Mouse (Mus musculus): Measurements from ENCODE around the gene Cand2. TPM values are rescaled to one million over a fixed set of nuclear protein-coding genes. Genes with fewer than 3 reads are reported as not detected.

Gene Cand2
- 42.2 and 45.8 TPM in 2 replicates for polyA plus RNA-seq (2015; fragmentation: Nextera tagmentation; extraction: Ambion mirVana)

- peak within 1 kb of the TSS; percentile 88 for H3K27ac ChIP-seq
- H3K9me3 ChIP-seq: no peaks in the 10 kb centered on the region
- no peaks in the 10 kb centered on the region for H3K27me3 ChIP-seq
- peak within 1 kb of the TSS; percentile 93 for H3K4me2 ChIP-seq
- H3K4me1 ChIP-seq: peaks cover 23% of the 10 kb centered on the region
- H3K9ac ChIP-seq: peak within 1 kb of the TSS; percentile 86
- peaks cover 12% of the 10 kb centered on the region for H3K36me3 ChIP-seq
- WGBS: 0% methylated on average over 21 of the region's 28 CpGs
- peak within 1 kb of the TSS; percentile 81 for H3K4me3 ChIP-seq
- peak; percentile 81 for ATAC-seq (ENCODE audit: insufficient number of reproducible peaks, insufficient read depth, low FRiP score, low TSS enrichment, low read depth)
Measured at GRCm38 (mm10) chr6:115774501-115774921, at the start of gene Cand2. Gene Cand2, plus strand, starts transcription at chr6:115774538.

- peaks cover 6% of the 10 kb centered on the region; the same call in 1 of the 2 replicates for H3K9me3 ChIP-seq
- H3K4me2 ChIP-seq: no peak overlapping the region
- H3K27ac ChIP-seq: no peak overlapping the region
- no peak for ATAC-seq (ENCODE audit: insufficient number of reproducible peaks, insufficient read depth, low FRiP score, low TSS enrichment, low read depth)
- no peak overlapping the region for H3K4me3 ChIP-seq
- no peaks in the 10 kb centered on the region for H3K36me3 ChIP-seq
- H3K27me3 ChIP-seq: no peaks in the 10 kb centered on the region
- H3K9ac ChIP-seq: no peak overlapping the region
- whole genome bisulfite sequencing: 88% methylated on average over 1 of the region's 1 CpGs
- peaks cover 15% of the 10 kb centered on the region for H3K4me1 ChIP-seq
Measured at GRCm38 (mm10) chr6:115727108-115727507, 47.2 kb upstream of the Cand2 start.

- peaks cover 15% of the 10 kb centered on the region for H3K4me1 ChIP-seq
- no peak overlapping the region for H3K9ac ChIP-seq
- H3K27ac ChIP-seq: no peak overlapping the region
- H3K4me3 ChIP-seq: no peak overlapping the region
- H3K36me3 ChIP-seq: no peaks in the 10 kb centered on the region
- peaks cover 6% of the 10 kb centered on the region; the same call in 1 of the 2 replicates for H3K9me3 ChIP-seq
- no peaks in the 10 kb centered on the region for H3K27me3 ChIP-seq
- H3K4me2 ChIP-seq: no peak overlapping the region
- 54% methylated on average over 2 of the region's 2 CpGs for WGBS
- no peak for ATAC-seq (ENCODE audit: insufficient number of reproducible peaks, insufficient read depth, low FRiP score, low TSS enrichment, low read depth)
Measured at GRCm38 (mm10) chr6:115727570-115727969, 46.8 kb upstream of the Cand2 start.

GRCm38 (mm10) chr6:115730560-115731342, 43.6 kb upstream of the Cand2 start:
- ATAC-seq (ENCODE audit: insufficient number of reproducible peaks, insufficient read depth, low FRiP score, low TSS enrichment, low read depth): 0 out of 2 replicates have a peak, but pooled peaks have one; percentile 30
- Histone ChIP-seq H3K4me3 (peak overlapping the region; percentile 6; the same call in 1 of the 2 replicates), H3K4me1 (peaks cover 15% of the 10 kb centered on the region), H3K4me2 (peak overlapping the region; percentile 41), H3K27me3 (no peaks in the 10 kb centered on the region), H3K27ac (peak overlapping the region; percentile 64), H3K9me3 (peaks cover 6% of the 10 kb centered on the region; the same call in 1 of the 2 replicates), H3K36me3 (no peaks in the 10 kb centered on the region), H3K9ac (0 out of 2 replicates have a peak overlapping the region, but pooled peaks have one; percentile 36)
- WGBS: 43% methylated on average over 20 of the region's 20 CpGs

- H3K4me2 ChIP-seq: no peak overlapping the region
- H3K9me3 ChIP-seq: peaks cover 2% of the 10 kb centered on the region; the same call in 1 of the 2 replicates
- H3K4me1 ChIP-seq: peaks cover 15% of the 10 kb centered on the region
- H3K4me3 ChIP-seq: no peak overlapping the region
- H3K9ac ChIP-seq: no peak overlapping the region
- H3K27ac ChIP-seq: no peak overlapping the region
- WGBS: 80% methylated on average over 22 of the region's 22 CpGs
- ATAC-seq (ENCODE audit: insufficient number of reproducible peaks, insufficient read depth, low FRiP score, low TSS enrichment, low read depth): no peak
- no peaks in the 10 kb centered on the region for H3K36me3 ChIP-seq
- no peaks in the 10 kb centered on the region for H3K27me3 ChIP-seq
Measured at GRCm38 (mm10) chr6:115732341-115732928, 41.9 kb upstream of the Cand2 start.

- Histone ChIP-seq H3K4me3 (no peak overlapping the region), H3K4me2 (no peak overlapping the region), H3K9ac (no peak overlapping the region), H3K36me3 (no peaks in the 10 kb centered on the region), H3K9me3 (no peaks in the 10 kb centered on the region), H3K4me1 (peaks cover 14% of the 10 kb centered on the region), H3K27ac (no peak overlapping the region), H3K27me3 (no peaks in the 10 kb centered on the region)
- WGBS: 65% methylated on average over 4 of the region's 4 CpGs
- ATAC-seq (ENCODE audit: insufficient number of reproducible peaks, insufficient read depth, low FRiP score, low TSS enrichment, low read depth): no peak
Measured at GRCm38 (mm10) chr6:115734909-115735308, 39.4 kb upstream of the Cand2 start.

GRCm38 (mm10) chr6:115739056-115739455, 35.3 kb upstream of the Cand2 start:
- H3K4me1 ChIP-seq: no peaks in the 10 kb centered on the region
- no peak overlapping the region for H3K4me2 ChIP-seq
- no peaks in the 10 kb centered on the region for H3K27me3 ChIP-seq
- H3K9ac ChIP-seq: no peak overlapping the region
- no peak for ATAC-seq (ENCODE audit: insufficient number of reproducible peaks, insufficient read depth, low FRiP score, low TSS enrichment, low read depth)
- no peak overlapping the region for H3K4me3 ChIP-seq
- H3K9me3 ChIP-seq: no peaks in the 10 kb centered on the region
- WGBS: 87% methylated on average over 5 of the region's 5 CpGs
- H3K27ac ChIP-seq: no peak overlapping the region
- no peaks in the 10 kb centered on the region for H3K36me3 ChIP-seq

- no peaks in the 10 kb centered on the region for H3K4me1 ChIP-seq
- H3K27me3 ChIP-seq: no peaks in the 10 kb centered on the region
- H3K9ac ChIP-seq: no peak overlapping the region
- no peaks in the 10 kb centered on the region for H3K36me3 ChIP-seq
- H3K27ac ChIP-seq: no peak overlapping the region
- H3K4me2 ChIP-seq: no peak overlapping the region
- no peaks in the 10 kb centered on the region for H3K9me3 ChIP-seq
- no peak overlapping the region for H3K4me3 ChIP-seq
- no peak for ATAC-seq (ENCODE audit: insufficient number of reproducible peaks, insufficient read depth, low FRiP score, low TSS enrichment, low read depth)
- WGBS: 5% methylated on average over 1 of the region's 1 CpGs
Measured at GRCm38 (mm10) chr6:115743569-115743968, 30.8 kb upstream of the Cand2 start.

- no peak overlapping the region for H3K27ac ChIP-seq
- H3K4me2 ChIP-seq: no peak overlapping the region
- H3K9ac ChIP-seq: no peak overlapping the region
- H3K9me3 ChIP-seq: no peaks in the 10 kb centered on the region
- H3K27me3 ChIP-seq: no peaks in the 10 kb centered on the region
- H3K36me3 ChIP-seq: no peaks in the 10 kb centered on the region
- no peak for ATAC-seq (ENCODE audit: insufficient number of reproducible peaks, insufficient read depth, low FRiP score, low TSS enrichment, low read depth)
- H3K4me1 ChIP-seq: no peaks in the 10 kb centered on the region
- no peak overlapping the region for H3K4me3 ChIP-seq
- WGBS: 47% methylated on average over 1 of the region's 1 CpGs
Measured at GRCm38 (mm10) chr6:115746326-115746725, 28.0 kb upstream of the Cand2 start.

GRCm38 (mm10) chr6:115755536-115755935, 18.8 kb upstream of the Cand2 start:
- H3K36me3 ChIP-seq: no peaks in the 10 kb centered on the region
- no peak overlapping the region for H3K4me3 ChIP-seq
- H3K9ac ChIP-seq: no peak overlapping the region
- no peak overlapping the region for H3K4me2 ChIP-seq
- H3K4me1 ChIP-seq: 0 out of 2 replicates have a peak, but pooled peaks cover 9% of the 10 kb centered on the region
- H3K9me3 ChIP-seq: no peaks in the 10 kb centered on the region
- H3K27me3 ChIP-seq: no peaks in the 10 kb centered on the region
- H3K27ac ChIP-seq: no peak overlapping the region
- WGBS: 78% methylated on average over 7 of the region's 7 CpGs
- ATAC-seq (ENCODE audit: insufficient number of reproducible peaks, insufficient read depth, low FRiP score, low TSS enrichment, low read depth): no peak

- no peak for ATAC-seq (ENCODE audit: insufficient number of reproducible peaks, insufficient read depth, low FRiP score, low TSS enrichment, low read depth)
- 55% methylated on average over 9 of the region's 9 CpGs for WGBS
Measured at GRCm38 (mm10) chr6:115758981-115759435, 15.3 kb upstream of the Cand2 start.

More at GRCm38 (mm10) chr6:115758981-115759435, 15.3 kb upstream of the Cand2 start:
- Histone ChIP-seq H3K4me2 (no peak overlapping the region; the same call in 1 of the 2 replicates), H3K27me3 (no peaks in the 10 kb centered on the region), H3K9me3 (no peaks in the 10 kb centered on the region), H3K27ac (no peak overlapping the region; the same call in 1 of the 2 replicates), H3K4me3 (no peak overlapping the region), H3K36me3 (no peaks in the 10 kb centered on the region), H3K4me1 (peaks cover 19% of the 10 kb centered on the region), H3K9ac (no peak overlapping the region)

Measured in embryonic facial prominence, embryonic 13.5 days (tissue).